In genomic region chr4:148627246-148627645, GRCm38 (mm10) we compare ENCODE assay signal across 9 mouse cellular contexts. TPM values are rescaled to one million over a fixed set of nuclear protein-coding genes. Genes with fewer than 3 reads are reported as not detected.
A peak's percentile ranks its signal among the peaks of the same experiment; 100 is the strongest.
DNase-seq lines count a peak whose midpoint lies in the region; ATAC-seq and TF ChIP-seq lines count a peak whose summit lies in the region.
"Had no signal": no experiment of that assay in that cellular context is flagged by ENCODE, and none has a peak within 500 bp of the region (broad histone marks: within the 10 kb centered on the region; RNA-seq: fewer than 3 reads in every experiment).

No protein-coding gene starts in this region.

- TF ChIP-seq POLR2A in liver, adult 2 months (IDR thresholded peaks at IDR 0.05; ENCODE audit: extremely low read depth, insufficient read depth, low read length), result no peak

- peaks cover 18% of the 10 kb centered on the region for H3K36me3 ChIP-seq in liver, adult 2 months (ENCODE audit: control insufficient read depth, insufficient read depth, low read length)
- H3K36me3 ChIP-seq in limb, embryonic 12.5 days, result peaks cover 29% of the 10 kb centered on the region
- H3K36me3 ChIP-seq in neural tube, embryonic 15.5 days, result peaks cover 27% of the 10 kb centered on the region

- no peaks in the 10 kb centered on the region for H3K27me3 ChIP-seq in liver, adult 2 months (ENCODE audit: control insufficient read depth, insufficient read depth, low read length)
- no peaks in the 10 kb centered on the region for H3K27me3 ChIP-seq in limb, embryonic 12.5 days
- H3K27me3 ChIP-seq in neural tube, embryonic 15.5 days (replicated peaks), result no peaks in the 10 kb centered on the region

- H3K4me3 ChIP-seq in liver, adult 2 months (ENCODE audit: insufficient read depth, low read depth, low read length), result peak overlapping the region; percentile 90; the same call in 1 of the 2 replicates
- peak overlapping the region; percentile 99 for H3K4me3 ChIP-seq in limb, embryonic 12.5 days (replicated peaks)
- peak overlapping the region; percentile 74 for H3K4me3 ChIP-seq in neural tube, embryonic 15.5 days (replicated peaks)

- peak; percentile 3; the same call in 1 of the 2 replicates for ATAC-seq in erythroid progenitor cell, adult 5-6 weeks (replicated peaks; ENCODE audit: low FRiP score, poor library complexity, severe bottlenecking)
- peak; percentile 8; the same call in 1 of the 2 replicates for ATAC-seq in limb, embryonic 12.5 days (ENCODE audit: insufficient number of reproducible peaks, insufficient read depth, low FRiP score, low TSS enrichment, low read depth)
- ATAC-seq in neural tube, embryonic 15.5 days (ENCODE audit: low FRiP score), result peak; percentile 27

- H3K27ac ChIP-seq in liver, adult 2 months (replicated peaks; ENCODE audit: insufficient read depth, low read depth, low read length), result no peak overlapping the region
- peak overlapping the region; percentile 98 for H3K27ac ChIP-seq in limb, embryonic 12.5 days
- peak overlapping the region; percentile 90; the same call in 1 of the 2 replicates for H3K27ac ChIP-seq in neural tube, embryonic 15.5 days (replicated peaks)

- no peak for DNase-seq in liver, adult 2 months (ENCODE audit: extremely low read depth, low read depth, low spot score)
- no peak for DNase-seq in liver
- no peak for DNase-seq in layer of hippocampus, postnatal 25 days (ENCODE audit: extremely low spot score in 1 of 2, low spot score in 1 of 2)
- no peak for DNase-seq in embryo, embryonic 10.5 days (ENCODE audit: low spot score)
- DNase-seq in adrenal gland, adult 18-20 months (ENCODE audit: low spot score in 2 of 2), result no peak

- TF ChIP-seq CTCF in liver, adult 2 months (IDR thresholded peaks at IDR 0.05; ENCODE audit: low read depth, low read length), result no peak

- 64% methylated on average over 3 of the region's 3 CpGs for WGBS in liver, adult 2 months
- WGBS in limb, embryonic 12.5 days, result 64% methylated on average over 3 of the region's 3 CpGs
- WGBS in neural tube, embryonic 15.5 days, result 60% methylated on average over 3 of the region's 3 CpGs

- H3K9me3 ChIP-seq in limb, embryonic 12.5 days, result no peaks in the 10 kb centered on the region
- H3K9me3 ChIP-seq in neural tube, embryonic 15.5 days (replicated peaks), result no peaks in the 10 kb centered on the region

- H3K9ac ChIP-seq in liver, adult 2 months (ENCODE audit: low read depth, low read length), result no peak overlapping the region; the same call in 1 of the 2 replicates
- H3K9ac ChIP-seq in limb, embryonic 12.5 days (replicated peaks), result 0 out of 2 replicates have a peak overlapping the region, but pooled peaks have one; percentile 34
- H3K9ac ChIP-seq in neural tube, embryonic 15.5 days (replicated peaks), result peak overlapping the region; percentile 34; the same call in 1 of the 2 replicates

- H3K4me2 ChIP-seq in limb, embryonic 12.5 days, result peak overlapping the region; percentile 82
- H3K4me2 ChIP-seq in neural tube, embryonic 15.5 days, result peak overlapping the region; percentile 95

- H3K79me2 ChIP-seq in liver, adult 2 months (ENCODE audit: control insufficient read depth, insufficient read depth, low read length), result peaks cover 23% of the 10 kb centered on the region; the same call in 1 of the 2 replicates

- peaks cover 17% of the 10 kb centered on the region for H3K4me1 ChIP-seq in liver, adult 2 months (ENCODE audit: control insufficient read depth, insufficient read depth, low read length)
- H3K4me1 ChIP-seq in limb, embryonic 12.5 days (replicated peaks), result peaks cover 17% of the 10 kb centered on the region
- peaks cover 29% of the 10 kb centered on the region for H3K4me1 ChIP-seq in neural tube, embryonic 15.5 days

RNA-seq across cellular contexts. Expression of gene Tardbp, which starts 0.4 kb away (rescaled TPM):
- total RNA-seq in liver, adult 2 months (2014; rRNA removed), result 87.2 and 111 TPM in 2 replicates
- 33.2 and 33.4 TPM in 2 replicates for polyA plus RNA-seq in liver, adult 2 months (2012; rRNA removed)
- 230 and 350 TPM in 2 replicates for total RNA-seq in erythroid progenitor cell, adult 5-6 weeks (2015; ENCODE audit: low replicate concordance)
- total RNA-seq in erythroid progenitor cell, adult 5-6 weeks (2017; ENCODE audit: low replicate concordance), result 315 and 491 TPM in 2 replicates
- polyA plus RNA-seq in limb, embryonic 12.5 days (2016; fragmentation: Nextera tagmentation; extraction: Ambion mirVana), result 398 and 416 TPM in 2 replicates
- polyA plus RNA-seq in neural tube, embryonic 15.5 days (2015; fragmentation: Nextera tagmentation; extraction: Ambion mirVana), result 155 and 196 TPM in 2 replicates
- total RNA-seq in layer of hippocampus, postnatal 25 days (2021), result 100 to 1,000 TPM; 188 to 216 TPM
- 100 to 1,000 TPM; 216 to 267 TPM for total RNA-seq in adrenal gland, adult 18-20 months (2021)

RNA-seq across cellular contexts. Expression of gene Gm572, which starts 15.9 kb away (rescaled TPM):
- total RNA-seq in liver, adult 2 months (2014; rRNA removed), result not detected in 2 replicates
- not detected in 2 replicates for polyA plus RNA-seq in liver, adult 2 months (2012; rRNA removed)
- total RNA-seq in erythroid progenitor cell, adult 5-6 weeks (2015; ENCODE audit: low replicate concordance), result not detected in 2 replicates
- not detected in 2 replicates for total RNA-seq in erythroid progenitor cell, adult 5-6 weeks (2017; ENCODE audit: low replicate concordance)
- polyA plus RNA-seq in limb, embryonic 12.5 days (2016; fragmentation: Nextera tagmentation; extraction: Ambion mirVana), result not detected in 2 replicates
- not detected in 2 replicates for polyA plus RNA-seq in neural tube, embryonic 15.5 days (2015; fragmentation: Nextera tagmentation; extraction: Ambion mirVana)
- total RNA-seq in layer of hippocampus, postnatal 25 days (2021), result not detected
- not detected for total RNA-seq in adrenal gland, adult 18-20 months (2021)
- polyA plus RNA-seq: gonadal fat pad, adult 2 months had no signal

RNA-seq across cellular contexts. Expression of gene Masp2, which starts 24.9 kb away (rescaled TPM):
- total RNA-seq in liver, adult 2 months (2014; rRNA removed), result 191 and 270 TPM in 2 replicates
- 712 and 829 TPM in 2 replicates for polyA plus RNA-seq in liver, adult 2 months (2012; rRNA removed)
- total RNA-seq in erythroid progenitor cell, adult 5-6 weeks (2015; ENCODE audit: low replicate concordance), result not detected in 2 replicates
- total RNA-seq in erythroid progenitor cell, adult 5-6 weeks (2017; ENCODE audit: low replicate concordance), result 2.8 TPM in 1 of 2 replicates, not detected in the other
- 0.10 and 0.24 TPM in 2 replicates for polyA plus RNA-seq in limb, embryonic 12.5 days (2016; fragmentation: Nextera tagmentation; extraction: Ambion mirVana)
- polyA plus RNA-seq in neural tube, embryonic 15.5 days (2015; fragmentation: Nextera tagmentation; extraction: Ambion mirVana), result 1.3 and 1.6 TPM in 2 replicates
- 1 to 10 TPM; 3.0 to 3.9 TPM for total RNA-seq in layer of hippocampus, postnatal 25 days (2021)
- total RNA-seq in adrenal gland, adult 18-20 months (2021), result 1 to 10 TPM; 1.2 to 2.3 TPM

RNA-seq across cellular contexts. Expression of gene Srm, which starts 35.9 kb away (rescaled TPM):
- 11.1 and 14.7 TPM in 2 replicates for total RNA-seq in liver, adult 2 months (2014; rRNA removed)
- polyA plus RNA-seq in liver, adult 2 months (2012; rRNA removed), result 33.1 and 39.5 TPM in 2 replicates
- total RNA-seq in erythroid progenitor cell, adult 5-6 weeks (2015; ENCODE audit: low replicate concordance), result 11.3 and 14.1 TPM in 2 replicates
- total RNA-seq in erythroid progenitor cell, adult 5-6 weeks (2017; ENCODE audit: low replicate concordance), result 1.0 and 4.5 TPM in 2 replicates
- polyA plus RNA-seq in limb, embryonic 12.5 days (2016; fragmentation: Nextera tagmentation; extraction: Ambion mirVana), result 190 and 198 TPM in 2 replicates
- polyA plus RNA-seq in neural tube, embryonic 15.5 days (2015; fragmentation: Nextera tagmentation; extraction: Ambion mirVana), result 198 and 210 TPM in 2 replicates
- total RNA-seq in layer of hippocampus, postnatal 25 days (2021), result 10 to 100 TPM; 70.5 to 78.1 TPM
- 10 to 100 TPM; 53.3 to 73.6 TPM for total RNA-seq in adrenal gland, adult 18-20 months (2021)

Comparison
In these comparisons a context has a peak if more than half of its experiments do, and no peak if none do; other contexts are left out.
1. RNA of gene Masp2, which starts 24.9 kb away (total RNA-seq): 191 to 270 TPM in liver, adult 2 months; 3.0 to 3.9 TPM in layer of hippocampus, postnatal 25 days, 1.2 to 2.3 TPM in adrenal gland, adult 18-20 months and 2.8 TPM in erythroid progenitor cell, adult 5-6 weeks; every median in the first group is over 10 times any median in the second.
2. Peak in every context shown above with its lines, with median percentiles within 50 percentile points of each other: H3K4me3 ChIP-seq and ATAC-seq.